Mouse (Mus musculus): Measurements from ENCODE around the gene Dcps. TPM values are rescaled to one million over a fixed set of nuclear protein-coding genes. Genes with fewer than 3 reads are reported as not detected.

The Dcps gene
- total RNA-seq, 2 experiments from 2014 or later = 20.5 to 21.7 TPM

DNA sequence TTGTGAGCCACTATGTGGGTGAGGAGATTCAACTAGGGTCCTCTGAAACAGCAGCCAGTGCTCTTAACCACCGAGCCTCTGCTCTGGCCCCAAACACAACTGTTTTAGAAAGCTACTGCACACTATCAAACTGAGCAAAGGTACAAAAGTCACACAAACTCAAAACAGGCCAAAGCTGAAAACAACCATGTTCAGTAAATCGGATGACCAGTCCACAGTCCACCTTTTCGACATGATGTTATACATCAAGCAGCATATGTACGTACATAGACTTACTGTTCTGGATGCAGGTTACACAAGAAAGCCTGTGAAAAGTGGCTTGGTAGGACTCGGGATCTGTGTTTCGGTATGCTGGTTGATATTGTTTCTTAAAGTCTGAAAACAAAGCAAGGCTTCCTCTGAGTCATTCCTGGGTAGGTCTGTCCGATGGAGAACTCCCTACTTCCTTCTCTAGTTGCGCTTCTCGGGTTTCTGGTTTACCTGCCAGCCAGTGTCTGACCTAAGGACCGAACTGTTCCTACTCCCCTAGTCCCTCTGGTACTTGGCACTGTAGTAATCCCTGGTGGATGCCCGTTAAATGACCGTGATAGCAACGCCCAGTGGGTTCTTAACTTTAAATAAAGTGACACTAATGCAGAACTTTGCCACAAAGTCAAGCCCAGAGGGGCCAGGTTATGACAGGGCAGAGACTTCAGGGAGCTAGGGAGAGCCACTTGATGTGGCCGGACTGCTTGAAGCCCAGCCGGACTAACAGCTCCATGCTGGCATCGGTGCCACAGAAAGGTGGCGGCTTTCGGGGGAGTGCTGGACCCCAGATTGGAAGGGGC is 23.3 kb upstream of the Dcps start:
- TF ChIP-seq CTCF (conservative IDR thresholded peaks at IDR 0.05) = no peak
- peak overlapping the region; percentile 67 for H3K27ac ChIP-seq
- no peak for DNase-seq (ENCODE audit: low spot score in 2 of 2)

DNA sequence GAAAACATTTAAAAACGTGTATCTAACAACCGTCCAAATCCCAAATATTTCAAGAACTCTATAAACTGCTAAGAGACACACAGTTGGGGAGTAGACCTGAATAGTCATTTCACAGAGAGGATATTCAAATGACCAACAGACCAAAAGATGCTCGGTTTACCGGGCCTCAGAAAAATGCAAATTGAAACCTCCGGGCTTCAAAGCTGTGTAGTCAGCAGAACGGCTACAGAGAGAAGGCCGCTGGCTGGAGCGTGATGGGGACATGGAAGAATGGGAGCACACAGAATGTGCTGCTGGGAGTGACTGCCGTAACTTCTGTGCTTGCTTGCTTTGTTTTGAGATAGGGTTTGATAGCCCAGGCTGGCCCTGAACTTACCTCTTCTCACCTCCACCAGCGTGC is 22.5 kb upstream of the Dcps start:
- no peak overlapping the region for H3K4me3 ChIP-seq
- no peak for TF ChIP-seq CTCF (conservative IDR thresholded peaks at IDR 0.05)
- DNase-seq (ENCODE audit: low spot score in 2 of 2) = no peak
- H3K27ac ChIP-seq = no peak overlapping the region

More for the DNA sequence above, 23.3 kb upstream of the Dcps start:
- peak overlapping the region; percentile 73 for H3K4me3 ChIP-seq

DNA sequence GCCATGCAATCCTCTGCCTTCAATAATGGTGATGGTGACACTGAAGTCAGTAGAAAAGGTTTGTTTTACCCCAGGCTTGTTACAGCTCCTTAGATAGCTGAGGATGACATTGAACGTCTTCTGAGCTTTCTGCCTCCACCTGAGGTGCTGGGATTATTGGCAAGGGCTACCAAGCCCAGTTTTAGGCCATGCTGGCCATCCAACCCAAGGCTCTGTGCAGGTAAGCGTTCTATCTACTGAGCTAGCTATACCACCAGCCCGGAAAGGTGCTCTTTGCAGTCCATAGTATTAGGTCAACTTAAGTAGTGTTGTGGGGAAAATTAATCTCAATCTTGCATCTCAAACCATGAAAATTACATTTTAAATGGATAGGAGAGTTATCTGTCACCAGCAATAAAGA is 21.8 kb upstream of the Dcps start:
- no peak for TF ChIP-seq CTCF (conservative IDR thresholded peaks at IDR 0.05)
- Histone ChIP-seq H3K27ac (no peak overlapping the region), H3K4me3 (no peak overlapping the region)
- DNase-seq (ENCODE audit: low spot score in 2 of 2) = no peak

DNA sequence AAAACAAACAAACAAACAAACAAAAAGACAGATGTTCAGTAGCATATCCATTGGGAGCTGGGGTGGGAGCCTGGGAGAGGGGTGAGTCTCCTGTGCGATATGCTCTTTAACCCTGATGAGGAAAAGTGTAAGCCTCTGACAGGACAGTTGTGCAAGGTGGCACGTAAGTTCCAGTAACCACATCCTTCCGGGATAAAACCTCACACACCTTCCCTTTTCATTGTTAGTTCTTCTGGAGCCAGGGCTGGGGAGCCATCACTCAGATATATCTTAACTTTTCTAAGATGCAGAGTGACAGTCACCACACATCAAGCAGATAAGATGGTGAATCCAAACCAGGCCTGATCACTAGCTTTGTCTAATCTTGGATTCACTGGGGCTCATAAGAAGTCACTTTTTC is 18.2 kb upstream of the Dcps start:
- H3K4me3 ChIP-seq = no peak overlapping the region
- no peak for DNase-seq (ENCODE audit: low spot score in 2 of 2)
- no peak overlapping the region for H3K27ac ChIP-seq
- no peak for TF ChIP-seq CTCF (conservative IDR thresholded peaks at IDR 0.05)

DNA sequence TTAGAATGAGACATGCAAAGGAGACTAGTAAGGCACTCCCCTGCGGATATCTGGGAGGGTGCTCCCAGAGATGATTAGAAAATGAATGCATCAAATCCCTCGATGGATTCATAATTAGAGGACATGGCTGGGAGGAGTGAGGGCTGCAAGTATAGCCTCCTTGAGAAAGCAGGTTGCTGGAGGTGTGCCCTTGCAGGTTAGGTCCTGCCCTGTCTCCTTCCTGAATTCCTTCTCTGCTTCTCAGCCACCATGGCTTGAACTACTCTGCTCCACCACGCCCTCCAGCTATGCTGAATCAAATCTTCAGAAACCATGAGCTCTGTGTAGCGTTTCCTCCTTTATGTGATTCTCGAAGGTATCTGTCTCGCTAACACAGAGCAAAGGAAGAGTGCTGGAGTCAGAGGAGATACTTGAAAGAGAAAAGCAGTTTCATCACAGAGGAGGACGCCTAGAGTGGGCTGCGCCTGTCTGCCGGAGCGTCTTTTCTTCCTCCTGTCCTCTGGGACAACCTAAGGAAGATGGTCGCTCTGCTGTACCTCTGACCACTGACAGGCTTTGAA is 17.2 kb upstream of the Dcps start:
- no peak overlapping the region for H3K4me3 ChIP-seq
- DNase-seq (ENCODE audit: low spot score in 2 of 2) = no peak
- TF ChIP-seq CTCF (conservative IDR thresholded peaks at IDR 0.05) = no peak
- H3K27ac ChIP-seq = no peak overlapping the region

DNA sequence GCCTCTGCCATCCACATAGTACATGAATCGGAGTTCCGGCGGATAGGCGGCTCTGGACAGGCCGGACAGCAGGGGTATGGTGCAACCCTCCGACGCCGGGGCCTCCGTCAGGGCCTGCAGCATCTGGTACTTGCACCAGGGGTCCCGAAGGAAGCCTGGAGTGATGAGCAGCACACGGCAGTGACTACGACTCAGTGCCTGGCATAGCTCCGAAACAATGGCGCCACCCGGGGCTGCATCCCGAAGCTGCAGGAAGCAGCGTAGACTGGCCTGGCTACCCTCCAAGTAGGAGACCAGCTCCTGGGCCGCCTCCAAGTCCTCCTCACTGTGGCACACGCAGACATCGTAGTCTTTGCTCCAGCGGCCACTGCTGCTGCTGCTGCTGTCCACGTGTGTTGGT is 12.8 kb upstream of the Dcps start:
- DNase-seq (ENCODE audit: low spot score in 2 of 2) = peak in 1 of 2 experiments; percentile 63
- H3K27ac ChIP-seq = no peak overlapping the region
- H3K4me3 ChIP-seq = peak overlapping the region; percentile 30; the same call in 1 of the 2 replicates
- peak; percentile 42 for TF ChIP-seq CTCF (conservative IDR thresholded peaks at IDR 0.05)

DNA sequence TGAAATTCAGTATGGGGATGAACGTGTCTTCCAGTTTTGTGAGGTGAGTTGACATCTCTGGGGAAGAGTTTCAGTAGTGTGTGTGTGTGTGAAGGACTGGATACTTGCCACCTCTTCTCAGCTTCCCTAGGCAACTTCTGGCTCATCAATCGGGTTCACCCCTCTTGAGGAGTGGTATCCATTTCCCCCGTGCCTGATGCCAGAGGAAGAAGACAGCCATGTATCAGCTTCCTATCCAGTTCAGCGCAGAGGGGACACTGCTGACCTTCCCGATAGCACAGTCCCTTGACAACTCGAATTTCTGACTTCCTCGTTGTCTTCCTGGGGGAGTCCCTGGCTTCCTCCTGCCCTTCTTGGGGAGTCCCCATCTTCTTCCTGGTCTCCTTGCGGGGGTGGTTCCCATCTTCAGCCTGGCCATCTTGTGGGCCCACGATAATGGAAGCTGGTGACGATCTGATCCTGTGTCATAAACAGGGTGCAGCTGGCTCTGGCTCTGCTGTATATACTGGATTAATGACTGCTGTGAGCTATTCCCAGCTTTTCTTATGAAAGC is 11.6 kb upstream of the Dcps start:
- Histone ChIP-seq H3K4me3 (no peak overlapping the region), H3K27ac (no peak overlapping the region)
- DNase-seq (ENCODE audit: low spot score in 2 of 2) = no peak
- TF ChIP-seq CTCF (conservative IDR thresholded peaks at IDR 0.05) = no peak

DNA sequence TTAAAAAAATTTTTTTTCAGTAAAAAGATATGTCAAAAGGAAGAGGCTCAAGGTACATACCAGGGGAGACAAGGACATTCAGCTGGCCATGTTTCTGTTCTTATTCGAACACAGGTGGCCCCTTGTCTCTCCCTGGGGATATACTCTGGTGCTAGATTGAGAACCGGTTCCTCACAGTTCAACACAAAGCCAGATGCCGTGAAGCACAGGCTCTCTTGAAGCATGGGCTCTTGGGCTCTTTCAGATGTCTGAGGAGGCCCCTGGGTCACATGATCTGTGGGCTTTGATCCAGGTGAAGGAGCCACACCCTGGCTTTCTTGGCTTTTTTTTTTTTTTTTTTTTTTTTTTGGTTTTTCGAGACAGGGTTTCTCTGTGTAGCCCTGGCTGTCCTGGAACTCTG is 10.6 kb upstream of the Dcps start:
- Histone ChIP-seq H3K4me3 (no peak overlapping the region), H3K27ac (no peak overlapping the region)
- DNase-seq (ENCODE audit: low spot score in 2 of 2) = no peak
- no peak for TF ChIP-seq CTCF (conservative IDR thresholded peaks at IDR 0.05)

DNA sequence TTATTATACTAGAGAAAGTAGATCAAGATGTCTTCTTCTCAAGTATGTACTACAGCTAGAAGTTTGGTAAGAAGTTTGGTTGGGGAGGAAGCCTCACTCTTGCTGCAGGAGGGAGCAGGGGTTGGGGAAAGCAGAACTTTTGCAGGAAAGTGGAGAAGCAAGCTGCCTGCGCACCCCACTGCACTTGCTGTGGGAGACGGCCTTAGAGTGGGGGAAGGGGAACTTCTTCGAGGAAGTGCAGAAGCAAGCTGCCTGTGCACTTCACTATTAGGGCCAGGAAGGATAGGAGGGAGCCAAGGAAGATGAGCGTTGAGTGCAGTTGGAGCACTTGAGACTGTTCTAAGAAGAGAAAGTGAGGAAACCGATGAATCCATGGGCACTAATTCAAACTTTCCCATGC is 7.5 kb upstream of the Dcps start:
- no peak for TF ChIP-seq CTCF (conservative IDR thresholded peaks at IDR 0.05)
- H3K4me3 ChIP-seq = no peak overlapping the region
- no peak overlapping the region for H3K27ac ChIP-seq
- DNase-seq (ENCODE audit: low spot score in 2 of 2) = no peak

DNA sequence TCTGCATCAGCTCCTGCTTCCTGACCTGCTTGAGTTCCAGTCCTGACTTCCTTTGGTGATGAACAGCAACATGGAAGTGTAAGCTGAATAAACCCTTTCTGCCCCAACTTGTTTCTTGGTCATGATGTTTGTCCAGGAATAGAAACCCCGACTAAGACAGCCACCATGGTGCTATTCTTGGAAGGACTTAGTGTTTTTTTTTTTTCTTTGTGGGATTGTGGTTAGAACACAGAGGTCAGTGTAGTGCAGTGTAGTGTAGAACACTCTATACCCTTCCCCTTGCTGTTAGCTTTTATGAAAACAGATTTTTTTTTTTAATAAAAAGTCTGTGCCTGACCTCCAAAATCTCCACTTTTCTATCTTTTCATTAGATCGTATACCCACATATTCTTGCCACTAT is 7.0 kb upstream of the Dcps start:
- Histone ChIP-seq H3K4me3 (no peak overlapping the region), H3K27ac (no peak overlapping the region)
- DNase-seq (ENCODE audit: low spot score in 2 of 2) = no peak
- TF ChIP-seq CTCF (conservative IDR thresholded peaks at IDR 0.05) = no peak

DNA sequence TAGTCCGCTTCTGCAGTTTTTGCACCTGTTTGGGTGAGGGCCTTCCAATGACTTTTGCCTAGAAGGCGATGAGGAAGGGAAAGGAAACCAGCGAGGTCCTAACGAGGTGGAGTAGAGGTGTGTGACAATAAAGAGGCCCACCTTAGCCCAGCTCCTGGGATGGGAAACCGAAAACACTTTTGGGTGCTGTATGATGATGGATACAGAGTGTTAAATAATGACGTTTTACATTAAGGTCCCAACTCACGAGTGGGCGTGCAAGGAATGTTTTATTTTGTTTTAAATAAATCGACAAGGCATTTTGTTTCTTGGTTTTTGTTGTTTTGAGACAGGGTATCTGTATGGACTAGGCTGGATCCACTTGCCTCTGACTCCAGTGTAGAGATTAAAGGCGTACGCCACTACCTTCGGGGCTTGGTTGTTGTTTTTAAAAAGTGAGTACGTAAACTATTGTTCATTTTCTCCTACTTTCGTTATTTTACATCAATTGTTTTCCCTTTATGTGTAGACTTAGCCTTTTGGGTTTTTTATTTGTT is 331 bp upstream of the Dcps start:
- no peak for TF ChIP-seq CTCF (conservative IDR thresholded peaks at IDR 0.05)
- DNase-seq (ENCODE audit: low spot score in 2 of 2) = no peak
- peak overlapping the region; percentile 97 for H3K27ac ChIP-seq
- H3K4me3 ChIP-seq = peak overlapping the region; percentile 81

DNA sequence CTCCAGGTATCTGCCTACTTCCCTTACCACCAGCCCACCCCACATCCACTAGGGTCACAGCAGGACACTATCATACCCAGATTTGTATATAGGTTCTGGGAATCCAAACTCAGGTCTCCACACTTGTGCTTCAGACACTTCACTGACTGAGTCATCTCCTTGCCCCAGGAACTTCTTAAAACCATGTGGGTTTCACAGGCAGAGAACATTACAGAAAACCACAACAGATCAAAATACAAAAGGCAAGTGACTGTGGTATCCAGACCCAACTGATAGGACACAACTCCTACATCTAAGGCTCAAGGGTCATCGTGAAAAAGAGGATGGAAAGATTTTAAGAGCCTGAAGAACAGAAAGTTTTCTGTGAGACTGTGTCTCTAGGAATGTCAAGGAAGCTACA is 2.5 kb downstream of the Dcps start:
- DNase-seq (ENCODE audit: low spot score in 2 of 2) = no peak
- TF ChIP-seq CTCF (conservative IDR thresholded peaks at IDR 0.05) = no peak
- H3K4me3 ChIP-seq = no peak overlapping the region
- no peak overlapping the region for H3K27ac ChIP-seq

DNA sequence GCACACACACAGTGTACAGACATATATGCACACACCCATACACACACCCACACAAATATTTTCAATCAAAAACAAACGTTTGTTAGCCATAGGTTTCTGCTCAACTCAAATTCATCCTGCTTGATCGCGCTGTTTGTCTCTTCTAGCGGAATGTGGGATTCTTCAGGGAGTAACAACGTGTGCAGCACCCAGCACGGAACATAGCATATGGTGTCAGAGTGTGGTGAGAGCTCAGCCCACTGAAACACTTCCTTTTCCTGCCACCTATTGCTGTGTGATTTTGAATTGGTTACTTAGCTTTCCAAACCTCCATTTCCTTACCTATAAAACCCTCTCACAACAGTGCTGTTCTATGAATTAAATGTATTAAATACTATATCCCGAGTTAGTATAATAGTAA is 5.8 kb downstream of the Dcps start:
- no peak for DNase-seq (ENCODE audit: low spot score in 2 of 2)
- no peak overlapping the region for H3K4me3 ChIP-seq
- no peak for TF ChIP-seq CTCF (conservative IDR thresholded peaks at IDR 0.05)
- 0 out of 2 replicates have a peak overlapping the region, but pooled peaks have one; percentile 82 for H3K27ac ChIP-seq

All from layer of hippocampus, adult 2 months (tissue).